ENCODE assay signal across 9 mouse cellular contexts in the genomic region with DNA sequence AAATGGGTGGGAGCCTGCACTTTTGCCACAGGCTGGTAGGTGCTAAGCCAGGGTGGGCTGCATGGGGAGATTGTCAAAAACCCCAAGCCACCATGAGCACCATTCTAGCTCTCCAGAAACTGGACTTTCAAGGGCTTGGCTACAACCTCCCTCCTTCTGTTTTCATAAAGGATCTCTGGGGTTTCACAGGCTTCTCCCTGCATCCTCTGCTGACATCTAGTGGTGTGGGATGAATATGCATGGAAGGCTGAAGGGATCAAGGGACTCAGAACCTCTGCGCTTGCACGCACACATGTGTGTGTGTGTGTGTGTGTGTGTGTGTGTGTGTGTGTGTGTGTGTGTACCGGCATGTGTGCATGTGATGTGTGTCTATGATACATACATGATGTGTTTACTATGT. TPM values are rescaled to one million over a fixed set of nuclear protein-coding genes. Genes with fewer than 3 reads are reported as not detected.
A peak's percentile ranks its signal among the peaks of the same experiment; 100 is the strongest.
DNase-seq lines count a peak whose midpoint lies in the region; ATAC-seq and TF ChIP-seq lines count a peak whose summit lies in the region.
"Not testable (repeated sequence)": the region's sequence is repeated elsewhere in the genome, so short reads cannot be mapped to it uniquely, and the experiment has no call there.
"Had no signal": no experiment of that assay in that cellular context is flagged by ENCODE, and none has a peak within 500 bp of the region (broad histone marks: within the 10 kb centered on the region; RNA-seq: fewer than 3 reads in every experiment).

No protein-coding gene starts in this region.

- in situ Hi-C loops in CH12.LX (cut with MboI; ENCODE audit: low pct_ligation_motif_present, low pct_unique_long_range_greater_than_20kb, low sequenced_read_pairs) = not testable (repeated sequence)

- H3K9ac ChIP-seq in CH12.LX (ENCODE audit: insufficient read depth, low read depth); kidney, embryonic 15.5 days; liver, adult 2 months (ENCODE audit: low read depth, low read length); midbrain, embryonic 16.5 days (ENCODE audit: low read depth, low read length): not testable (repeated sequence)

- TF ChIP-seq RAD21 in CH12.LX (IDR thresholded peaks at IDR 0.05; ENCODE audit: low read depth, low read length) = peak; percentile 25

- not testable (repeated sequence) for H3K4me1 ChIP-seq in CH12.LX (ENCODE audit: control insufficient read depth in 1 of 2, insufficient read depth in 2 of 2); kidney, embryonic 15.5 days; liver, adult 2 months (ENCODE audit: control insufficient read depth, insufficient read depth, low read length); midbrain, embryonic 16.5 days (ENCODE audit: control insufficient read depth, insufficient read depth, low read length)

- H3K27ac ChIP-seq in CH12.LX (ENCODE audit: insufficient read depth, low read depth); kidney, embryonic 15.5 days; liver, adult 2 months (replicated peaks; ENCODE audit: insufficient read depth, low read depth, low read length); midbrain, embryonic 16.5 days (ENCODE audit: low read length): not testable (repeated sequence)

- TF ChIP-seq CTCF in CH12.LX (conservative IDR thresholded peaks at IDR 0.05 in 1 of 2, IDR thresholded peaks at IDR 0.05 in 1 of 2; ENCODE audit: low read depth in 2 of 2, low read length in 2 of 2) = peak in 1 of 2 experiments; percentile 36; a peak in 1 of 4 replicates
- peak; percentile 24; the same call in 1 of the 2 replicates for TF ChIP-seq CTCF in liver, adult 2 months (IDR thresholded peaks at IDR 0.05; ENCODE audit: low read depth, low read length)

- not testable (repeated sequence) for H3K27me3 ChIP-seq in CH12.LX (replicated peaks); kidney, embryonic 15.5 days; liver, adult 2 months (ENCODE audit: control insufficient read depth, insufficient read depth, low read length); midbrain, embryonic 16.5 days (ENCODE audit: control insufficient read depth, insufficient read depth, low read depth, low read length)

- H3K4me3 ChIP-seq in CH12.LX (replicated peaks in 1 of 3; ENCODE audit: low read depth in 2 of 3, low read length in 2 of 3, poor library complexity in 1 of 3); kidney, embryonic 15.5 days (replicated peaks); liver, adult 2 months (ENCODE audit: insufficient read depth, low read depth, low read length); midbrain, embryonic 16.5 days (ENCODE audit: low read depth, low read length): not testable (repeated sequence)

- not testable (repeated sequence) for TF ChIP-seq POLR2A in CH12.LX (IDR thresholded peaks at IDR 0.05; ENCODE audit: low read depth, low read length); liver, adult 2 months (IDR thresholded peaks at IDR 0.05; ENCODE audit: extremely low read depth, insufficient read depth, low read length)

- not testable (repeated sequence) for TF ChIP-seq EP300 in CH12.LX (IDR thresholded peaks at IDR 0.05; ENCODE audit: low read length)

- not testable (repeated sequence) for H3K9me3 ChIP-seq in CH12.LX (replicated peaks; ENCODE audit: low read length); kidney, embryonic 15.5 days (replicated peaks); midbrain, embryonic 16.5 days (replicated peaks; ENCODE audit: control insufficient read depth, low read length, poor library complexity, severe bottlenecking)

- ATAC-seq in cerebellum, adult (ENCODE audit: insufficient number of reproducible peaks, low FRiP score, low TSS enrichment) = peak; percentile 70
- ATAC-seq in kidney, embryonic 15.5 days (replicated peaks; ENCODE audit: low FRiP score) = 0 out of 2 replicates have a peak, but pooled peaks have one; percentile 35
- ATAC-seq in midbrain, embryonic 16.5 days = peak; percentile 56

- intact Hi-C loops in heart, postnatal 10 days (cut with DNase I) = not testable (repeated sequence)

- not testable (repeated sequence) for H3K4me2 ChIP-seq in CH12.LX (ENCODE audit: insufficient read depth, low read depth, poor library complexity, severe bottlenecking); kidney, embryonic 15.5 days; midbrain, embryonic 16.5 days (ENCODE audit: low read length)

- not testable (repeated sequence) for DNase-seq in CH12.LX (ENCODE audit: extremely low read depth)
- DNase-seq in fibroblast of lung, adult 2 months (ENCODE audit: low read depth) = peak; percentile 1
- peak; percentile 52 to 68 for DNase-seq in heart, postnatal 10 days
- DNase-seq in liver, adult 2 months (ENCODE audit: extremely low read depth, low read depth, low spot score) = peak; percentile 6
- peak; percentile 61 for DNase-seq in testis, postnatal 10 days (ENCODE audit: low spot score)

- WGBS in kidney, embryonic 15.5 days = 46% methylated on average over 3 of the region's 3 CpGs
- 25% methylated on average over 3 of the region's 3 CpGs for WGBS in liver, adult 2 months
- 30% methylated on average over 3 of the region's 3 CpGs for WGBS in midbrain, embryonic 16.5 days

- dilution Hi-C loops in CH12.LX (cut with MboI; ENCODE audit: extremely low pct_ligation_motif_present, extremely low pct_unique_long_range_greater_than_20kb, low sequenced_read_pairs) = not testable (repeated sequence)

- not testable (repeated sequence) for H3K36me3 ChIP-seq in CH12.LX (replicated peaks in 1 of 2; ENCODE audit: control insufficient read depth in 1 of 2, insufficient read depth in 1 of 2, low read length in 1 of 2); kidney, embryonic 15.5 days; liver, adult 2 months (ENCODE audit: control insufficient read depth, insufficient read depth, low read length); midbrain, embryonic 16.5 days (ENCODE audit: control insufficient read depth, insufficient read depth, low read length)

- not testable (repeated sequence) for H3K79me2 ChIP-seq in CH12.LX (replicated peaks; ENCODE audit: control insufficient read depth, extremely low read depth, insufficient read depth, poor library complexity, severe bottlenecking); liver, adult 2 months (ENCODE audit: control insufficient read depth, insufficient read depth, low read length)

TF ChIP-seq in CH12.LX, 34 proteins besides CTCF, POLR2A, EP300 and RAD21:
- peak; percentile 18 for TF ChIP-seq SMC3 (IDR thresholded peaks at IDR 0.05; ENCODE audit: low read depth, low read length)

RNA-seq across cellular contexts. Expression of a gene that starts 49.1 kb away (rescaled TPM):
- total RNA-seq in CH12.LX (2012; rRNA removed) (not detected in 2 replicates), CH12.LX (2014; rRNA removed) (not detected in 2 replicates)
- not detected in 2 replicates for polyA plus RNA-seq in CH12.LX (2012; ENCODE audit: insufficient read length, low read depth)
- not detected for total RNA-seq in heart, postnatal 10 days (2021)
- polyA plus RNA-seq in kidney, embryonic 15.5 days (2015; fragmentation: Nextera tagmentation; extraction: Ambion mirVana) = 0.32 TPM in 1 of 2 replicates, not detected in the other
- not detected in 2 replicates for total RNA-seq in liver, adult 2 months (2014; rRNA removed)
- polyA plus RNA-seq in liver, adult 2 months (2012; rRNA removed) = not detected in 2 replicates
- 0.48 TPM in 1 of 2 replicates, not detected in the other for polyA plus RNA-seq in midbrain, embryonic 16.5 days (2015; fragmentation: Nextera tagmentation; extraction: Ambion mirVana)
- polyA plus RNA-seq: embryonic facial prominence, embryonic 15.5 days had no signal
